Mouse (Mus musculus): ENCODE results near the gene Ptprg. TPM values are rescaled to one million over a fixed set of nuclear protein-coding genes. Genes with fewer than 3 reads are reported as not detected.

Gene Ptprg
- total RNA-seq, 2 experiments from 2014 or later, result 134 to 135 TPM

DNA sequence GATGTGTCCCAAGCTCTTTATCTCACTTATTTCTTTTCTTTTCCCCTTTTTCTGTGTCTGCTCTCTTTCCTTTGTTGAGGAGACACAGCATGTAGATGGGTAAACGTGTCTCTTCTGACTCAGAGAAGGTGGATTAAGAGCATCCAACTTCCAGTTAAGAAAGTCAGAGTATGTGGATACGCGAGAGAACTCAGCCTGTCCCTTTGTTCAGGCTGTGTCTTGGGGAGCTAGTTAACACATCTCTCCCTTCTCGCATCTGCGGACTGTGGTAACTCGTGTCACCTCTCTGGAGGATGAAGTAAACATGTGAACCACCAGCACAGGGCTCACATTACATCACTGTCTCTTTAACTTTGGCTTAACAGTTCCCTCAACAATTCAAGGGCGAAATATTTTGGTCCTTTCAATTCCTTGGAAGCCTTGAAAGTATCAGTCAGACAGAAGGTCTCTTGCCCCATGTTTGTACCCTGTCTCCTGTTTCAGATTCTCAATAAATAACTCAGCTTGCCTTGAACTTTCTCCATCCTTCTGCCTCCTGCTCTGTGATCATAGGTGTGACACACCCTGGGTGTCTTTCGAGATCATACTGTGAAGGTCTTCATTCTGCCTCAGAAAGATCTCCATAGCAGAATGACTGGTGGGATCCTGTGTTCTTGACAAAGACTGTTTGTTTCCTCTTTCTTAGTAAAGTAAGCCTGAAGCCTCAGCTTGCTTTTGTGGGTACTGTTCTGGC is 51.0 kb downstream of the Ptprg start:
- DNase-seq (ENCODE audit: extremely low spot score in 1 of 2, low spot score in 2 of 2), result no peak
- intact Hi-C loops (cut with DNase I), result no loop called here

DNA sequence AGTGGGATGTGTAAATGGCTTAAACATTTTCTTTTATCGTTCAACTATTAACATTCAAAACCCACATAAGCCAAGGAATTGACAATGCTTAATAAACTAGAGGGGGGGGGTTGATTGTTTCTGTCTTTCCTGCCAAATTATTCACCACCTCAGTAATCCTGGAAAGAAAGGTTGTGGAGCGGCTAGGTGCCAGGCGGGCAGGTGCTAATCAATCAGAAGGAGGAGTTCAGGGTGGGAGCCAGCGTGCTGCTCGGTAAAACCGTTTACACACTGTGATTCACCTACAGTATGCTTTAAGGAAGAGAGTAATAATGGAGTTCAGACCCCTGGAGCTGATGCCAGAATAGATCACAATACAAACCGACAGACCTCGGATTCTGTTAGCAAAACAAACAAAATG is 55.0 kb downstream of the Ptprg start:
- no peak for DNase-seq (ENCODE audit: extremely low spot score in 1 of 2, low spot score in 2 of 2)
- intact Hi-C loops (cut with DNase I), result loop anchor here (5.0 kb wide), 1 partner anchor 51 kb away; no protein-coding TSS in a partner anchor

DNA sequence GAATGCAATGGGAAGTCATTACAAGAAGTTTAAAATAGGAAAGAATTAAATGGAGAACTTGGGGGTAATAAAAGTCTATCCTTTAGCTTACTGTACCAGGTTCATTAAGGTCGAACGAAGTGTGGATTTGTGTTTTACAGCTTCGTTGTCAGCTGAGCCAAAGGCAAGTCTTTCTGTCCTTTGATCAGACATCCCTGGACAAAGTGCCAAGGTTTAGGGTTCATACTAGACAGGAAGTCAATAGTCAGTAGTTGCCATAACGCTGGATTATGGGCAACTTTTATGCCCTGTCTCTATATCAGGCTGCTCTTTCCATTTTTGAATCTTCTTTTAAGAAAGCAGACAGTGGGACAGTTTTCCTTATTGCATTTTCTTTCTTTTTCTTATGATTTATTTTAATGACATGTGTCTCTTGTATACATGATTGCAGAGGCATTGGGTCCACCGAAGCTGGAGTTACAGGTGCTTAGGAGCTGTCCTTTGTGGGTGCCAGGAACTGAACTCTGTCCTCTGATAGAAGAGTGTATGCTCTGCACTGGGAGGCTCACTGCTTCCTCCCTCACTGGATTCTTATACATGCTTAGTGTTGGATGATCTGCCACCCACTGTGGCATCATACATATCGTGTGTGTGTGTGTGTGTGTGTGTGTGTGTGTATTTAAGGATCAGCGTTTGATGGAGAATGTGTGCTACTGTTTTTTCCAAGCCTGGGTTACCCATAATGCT is 56.7 kb downstream of the Ptprg start:
- intact Hi-C loops (cut with DNase I), result loop anchor here (5.0 kb wide), 1 partner anchor 53 kb away; no protein-coding TSS in a partner anchor
- DNase-seq (ENCODE audit: extremely low spot score in 1 of 2, low spot score in 2 of 2), result no peak

DNA sequence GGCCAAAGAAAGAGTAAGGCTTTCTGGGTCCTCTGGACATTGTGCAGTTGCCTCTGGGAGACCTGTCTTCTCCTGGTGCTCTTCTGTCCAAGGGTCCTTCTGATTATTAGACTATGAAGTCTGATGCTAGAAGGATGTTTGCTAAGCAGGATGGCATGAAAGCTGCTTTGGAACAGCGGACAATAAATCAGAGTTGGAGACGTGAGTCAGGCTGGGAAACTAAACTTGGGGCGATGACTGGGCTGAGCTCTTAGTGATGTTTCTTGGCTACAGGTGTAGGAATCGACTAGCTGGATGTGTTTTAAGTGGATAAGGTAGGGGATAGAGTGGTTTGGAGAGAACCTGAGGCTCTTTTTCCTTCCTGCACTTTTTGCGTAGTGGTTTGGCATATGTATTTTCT is 59.1 kb downstream of the Ptprg start:
- intact Hi-C loops (cut with DNase I), result no loop called here
- no peak for DNase-seq (ENCODE audit: extremely low spot score in 1 of 2, low spot score in 2 of 2)

DNA sequence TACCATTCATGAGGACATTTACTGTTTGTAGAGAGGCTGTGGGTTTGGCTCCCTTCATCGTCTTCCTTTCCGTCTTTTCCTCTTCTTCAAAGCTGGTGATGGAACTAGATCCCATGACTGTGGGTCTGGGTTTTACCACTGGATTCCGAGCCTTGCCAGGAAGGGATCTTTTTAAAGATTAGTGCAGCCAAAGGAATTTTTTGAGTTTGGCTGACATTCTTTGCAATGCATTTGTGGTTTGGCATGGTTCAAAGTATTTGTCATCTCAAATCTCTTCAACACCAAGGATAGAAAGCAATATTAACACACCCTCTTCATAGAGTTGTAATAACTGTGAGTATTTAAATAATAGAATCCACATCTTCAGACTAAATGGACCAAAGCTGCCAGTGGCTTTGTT is 59.8 kb downstream of the Ptprg start:
- intact Hi-C loops (cut with DNase I), result no loop called here
- DNase-seq (ENCODE audit: extremely low spot score in 1 of 2, low spot score in 2 of 2), result no peak

DNA sequence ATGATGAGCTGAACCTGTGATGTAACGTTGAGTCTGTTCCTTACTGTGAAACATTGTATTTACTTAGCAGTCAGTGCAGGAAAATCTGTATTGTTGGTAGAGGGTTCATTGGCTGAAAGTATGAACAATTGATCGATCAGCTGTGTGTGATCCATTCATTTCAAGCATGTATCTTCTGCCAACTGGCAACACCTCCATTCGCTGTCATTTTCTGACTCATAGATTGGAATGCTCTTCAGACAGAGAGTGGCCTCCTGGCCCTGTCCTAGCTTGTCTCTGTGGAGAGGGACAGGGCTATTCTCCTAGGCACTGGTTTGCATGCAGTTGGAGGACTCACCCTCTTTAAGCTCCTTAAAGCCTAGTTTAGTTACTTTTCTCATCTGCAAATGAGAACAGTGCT is 62.4 kb downstream of the Ptprg start:
- DNase-seq (ENCODE audit: extremely low spot score in 1 of 2, low spot score in 2 of 2), result no peak
- intact Hi-C loops (cut with DNase I), result no loop called here

DNA sequence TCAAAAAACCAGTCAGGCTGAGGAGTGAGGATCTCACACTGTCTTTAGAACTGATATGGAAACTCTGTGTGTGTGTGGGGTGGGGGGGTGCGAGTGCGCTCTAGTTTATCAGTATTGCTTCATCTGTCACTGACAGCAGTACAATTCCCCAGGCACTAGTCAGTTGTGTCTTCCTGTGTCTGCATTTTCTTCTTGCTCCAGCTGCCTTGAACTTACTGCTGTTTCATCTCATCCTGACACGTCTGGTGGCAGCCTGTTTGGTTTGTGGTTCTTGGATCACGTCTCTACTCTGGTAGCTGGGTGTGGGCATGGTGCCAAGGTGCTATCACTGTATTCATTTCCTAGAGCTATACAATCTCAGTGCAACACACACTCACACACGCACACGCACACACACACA is 64.0 kb downstream of the Ptprg start:
- peak in 1 of 2 experiments; percentile 56 for DNase-seq (ENCODE audit: extremely low spot score in 1 of 2, low spot score in 2 of 2)
- intact Hi-C loops (cut with DNase I), result no loop called here

DNA sequence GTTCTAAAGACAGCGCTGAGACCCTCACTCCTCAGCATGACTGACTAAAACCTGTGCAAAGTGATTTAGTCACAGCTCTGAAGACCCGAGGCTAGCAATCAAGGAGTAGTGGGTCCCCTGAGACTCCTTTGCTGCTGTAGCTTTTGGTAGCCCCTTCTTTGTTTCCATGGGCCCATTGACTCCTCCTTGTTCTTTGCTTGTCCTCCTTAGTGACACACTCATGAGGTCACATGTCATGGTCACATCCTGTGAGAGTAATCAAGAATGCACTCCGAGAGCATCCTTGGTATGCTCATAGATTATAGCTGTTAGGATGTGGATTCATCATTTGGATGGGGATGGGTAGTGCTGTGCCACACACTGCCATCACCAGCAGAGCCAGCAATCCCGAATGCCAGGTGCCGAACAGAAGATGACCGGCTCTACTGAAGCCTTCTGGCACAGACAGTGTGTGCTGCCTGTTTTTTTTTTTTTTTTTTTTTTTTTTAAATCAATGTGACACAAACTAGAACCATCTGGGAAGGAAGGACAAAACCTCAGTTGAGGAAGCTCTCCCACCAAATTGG is 64.9 kb downstream of the Ptprg start:
- intact Hi-C loops (cut with DNase I), result no loop called here
- DNase-seq (ENCODE audit: extremely low spot score in 1 of 2, low spot score in 2 of 2), result no peak

DNA sequence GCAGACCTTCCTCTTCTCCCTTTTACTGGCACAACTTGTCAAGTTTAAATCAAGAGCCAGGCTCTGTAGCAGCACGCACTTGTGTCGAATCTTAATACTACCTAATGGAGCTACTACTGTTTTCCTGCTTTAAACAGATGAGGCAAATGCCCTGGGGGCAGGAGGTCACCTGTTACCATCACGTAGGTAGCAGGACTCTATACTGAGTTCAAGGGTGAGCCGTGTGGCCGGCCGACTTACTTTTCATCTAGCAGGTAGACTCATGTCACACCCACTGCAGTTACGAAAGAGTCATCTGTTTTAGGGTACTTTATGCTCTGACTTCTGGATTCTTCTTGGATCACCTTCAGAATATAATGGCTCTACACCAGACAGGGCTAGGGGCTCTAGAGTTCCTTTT is 66.3 kb downstream of the Ptprg start:
- intact Hi-C loops (cut with DNase I), result no loop called here

DNA sequence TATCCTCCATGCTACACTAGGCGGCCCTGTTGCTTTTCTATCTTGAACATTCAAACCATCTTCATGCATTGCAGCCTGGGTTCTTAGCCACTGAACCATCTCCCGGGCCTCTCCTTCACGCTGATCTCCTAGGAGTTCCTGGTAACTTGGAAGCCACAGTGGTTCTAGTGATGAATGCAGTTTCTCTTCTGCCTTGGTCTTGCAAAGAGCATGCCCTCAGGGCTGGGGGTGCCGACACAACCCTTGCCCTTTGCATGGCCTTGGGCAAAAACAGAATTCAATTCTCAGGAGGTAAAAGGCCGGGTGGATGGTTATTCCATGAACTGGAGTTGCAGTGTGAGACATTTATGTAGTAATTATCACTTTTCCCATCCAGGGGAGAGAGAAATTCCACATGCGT is 67.0 kb downstream of the Ptprg start:
- DNase-seq (ENCODE audit: extremely low spot score in 1 of 2, low spot score in 2 of 2), result no peak
- intact Hi-C loops (cut with DNase I), result no loop called here

More for the DNA sequence above, 66.3 kb downstream of the Ptprg start:
- no peak for DNase-seq (ENCODE audit: extremely low spot score in 1 of 2, low spot score in 2 of 2)

DNA sequence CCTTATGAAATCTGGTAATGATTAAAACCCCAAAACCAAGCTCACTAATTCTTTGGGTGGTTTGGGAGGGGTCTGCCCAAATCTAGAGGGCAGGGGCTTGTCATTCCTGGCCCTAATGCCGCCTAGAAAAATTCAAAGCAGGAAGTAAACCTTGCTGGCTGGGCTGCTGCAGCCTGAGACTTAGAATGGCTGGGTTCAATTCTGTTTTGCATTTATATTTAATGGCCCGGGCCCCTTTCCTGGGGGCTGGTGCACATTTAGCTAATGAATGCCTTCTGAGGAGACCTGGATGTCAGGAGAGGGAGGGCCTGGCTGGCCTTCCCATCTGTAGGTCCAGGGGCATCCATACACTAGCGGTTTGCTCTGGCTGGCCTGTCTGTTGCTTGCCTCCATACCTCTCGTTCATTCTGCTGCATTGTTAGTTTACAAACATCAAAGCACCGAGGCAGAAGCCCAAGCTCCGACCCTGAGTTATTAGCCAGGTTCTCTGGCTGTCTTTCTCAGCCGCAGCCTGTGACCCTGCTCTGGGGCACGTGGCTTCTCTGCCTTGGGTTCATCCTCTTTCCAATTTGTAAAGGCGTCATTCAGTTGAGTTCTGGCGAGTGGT is 67.7 kb downstream of the Ptprg start:
- no peak for DNase-seq (ENCODE audit: extremely low spot score in 1 of 2, low spot score in 2 of 2)
- intact Hi-C loops (cut with DNase I), result no loop called here

DNA sequence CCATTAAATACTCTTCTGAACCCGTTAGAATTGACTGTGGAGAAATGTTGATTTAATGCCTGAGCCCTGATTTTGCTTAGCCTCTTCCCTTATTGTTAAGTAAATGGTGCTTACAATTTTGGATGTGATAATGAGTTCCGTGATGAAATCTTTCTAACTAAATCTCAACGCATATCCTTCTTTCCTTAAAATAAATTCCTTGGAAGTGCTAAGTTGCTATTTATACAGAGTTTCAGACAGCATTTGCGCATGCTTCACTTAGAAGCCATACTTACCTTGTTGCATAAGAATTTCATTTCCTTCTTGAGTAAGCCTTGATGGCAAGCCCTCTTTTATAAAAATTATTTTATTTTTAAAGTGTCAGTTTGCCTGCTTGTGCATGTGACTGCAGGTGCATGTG is 70.2 kb downstream of the Ptprg start:
- intact Hi-C loops (cut with DNase I), result no loop called here
- DNase-seq (ENCODE audit: extremely low spot score in 1 of 2, low spot score in 2 of 2), result no peak

DNA sequence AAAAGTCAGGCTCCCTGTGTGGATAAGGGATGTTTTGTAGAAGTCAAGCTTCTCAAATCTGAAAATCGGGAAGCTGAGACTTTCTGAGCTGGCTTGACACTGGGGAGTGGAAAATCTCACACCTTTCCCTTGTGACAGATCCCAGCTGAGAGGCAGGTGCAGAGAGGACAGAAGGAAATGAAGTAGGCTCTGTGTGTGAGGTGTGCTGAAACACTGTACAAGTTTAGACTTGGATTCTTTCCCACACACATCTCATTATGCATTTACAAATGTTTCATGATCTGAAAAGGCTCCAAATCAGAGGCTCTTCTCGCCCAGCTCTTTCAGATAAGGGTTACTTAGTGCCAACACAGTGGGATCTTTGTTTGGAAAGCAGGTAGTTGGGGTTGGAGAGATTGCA is 77.4 kb downstream of the Ptprg start:
- DNase-seq (ENCODE audit: extremely low spot score in 1 of 2, low spot score in 2 of 2), result no peak
- intact Hi-C loops (cut with DNase I), result no loop called here

DNA sequence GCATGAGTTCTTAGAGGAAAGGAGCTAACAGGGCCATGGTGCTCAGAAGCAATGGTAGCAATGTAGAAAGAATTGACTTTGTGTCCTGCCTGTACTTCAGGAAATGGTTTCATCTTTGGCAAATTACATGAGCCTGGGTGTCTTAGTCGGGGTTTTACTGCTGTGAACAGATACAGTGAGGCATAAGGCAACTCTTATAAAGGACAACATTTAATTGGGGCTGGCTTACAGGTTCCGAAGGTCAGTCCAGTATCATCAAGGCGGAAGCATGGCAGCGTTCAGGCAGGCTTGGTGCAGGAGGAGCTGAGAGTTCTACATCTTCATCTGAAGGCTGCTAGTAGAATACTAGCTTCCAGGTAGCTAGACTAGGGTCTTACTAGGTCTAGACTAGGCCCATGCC is 78.2 kb downstream of the Ptprg start:
- DNase-seq (ENCODE audit: extremely low spot score in 1 of 2, low spot score in 2 of 2), result no peak
- intact Hi-C loops (cut with DNase I), result no loop called here

DNA sequence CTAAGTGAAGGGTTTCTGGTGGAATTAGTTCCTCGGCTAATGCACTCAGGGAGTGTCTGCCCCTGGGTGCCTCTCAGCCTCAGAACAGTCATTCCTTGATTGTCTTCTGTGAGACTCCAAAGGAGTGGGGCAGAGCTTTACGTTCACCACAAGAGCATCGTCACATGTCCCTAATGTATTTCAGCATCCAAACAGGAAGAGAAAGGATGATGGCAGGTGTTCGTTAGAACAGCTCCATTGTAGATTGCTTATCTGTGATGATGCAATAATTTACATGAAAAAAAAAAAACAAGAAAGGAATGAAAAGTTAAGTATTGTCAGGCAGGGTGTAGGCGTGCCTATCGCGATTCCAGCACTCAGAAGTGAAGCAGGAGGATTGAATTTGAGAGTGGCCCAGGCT is 84.3 kb downstream of the Ptprg start:
- no peak for DNase-seq (ENCODE audit: extremely low spot score in 1 of 2, low spot score in 2 of 2)
- intact Hi-C loops (cut with DNase I), result loop anchor here (5.0 kb wide), 1 partner anchor 80 kb away; no protein-coding TSS in a partner anchor

DNA sequence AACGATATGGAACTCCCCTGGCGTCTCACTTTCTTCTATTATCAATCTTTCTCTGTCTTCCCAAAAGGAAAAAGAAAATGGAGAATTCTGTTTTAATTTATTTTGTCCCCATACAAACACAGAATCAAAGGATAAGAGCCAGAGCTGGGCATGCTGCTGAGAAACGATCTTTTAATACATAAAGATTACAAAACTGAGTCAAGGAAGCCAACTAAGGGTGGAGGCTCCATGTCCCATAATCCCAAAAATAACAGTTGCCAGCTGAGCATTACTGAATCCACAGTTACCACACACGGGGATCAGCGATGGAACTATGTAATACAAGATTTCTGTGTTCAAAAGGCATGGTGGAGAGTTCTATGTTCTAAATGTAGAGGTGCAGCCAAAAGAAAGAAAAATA is 86.0 kb downstream of the Ptprg start:
- intact Hi-C loops (cut with DNase I), result loop anchor here (5.0 kb wide), 1 partner anchor 82 kb away; no protein-coding TSS in a partner anchor
- DNase-seq (ENCODE audit: extremely low spot score in 1 of 2, low spot score in 2 of 2), result no peak

DNA sequence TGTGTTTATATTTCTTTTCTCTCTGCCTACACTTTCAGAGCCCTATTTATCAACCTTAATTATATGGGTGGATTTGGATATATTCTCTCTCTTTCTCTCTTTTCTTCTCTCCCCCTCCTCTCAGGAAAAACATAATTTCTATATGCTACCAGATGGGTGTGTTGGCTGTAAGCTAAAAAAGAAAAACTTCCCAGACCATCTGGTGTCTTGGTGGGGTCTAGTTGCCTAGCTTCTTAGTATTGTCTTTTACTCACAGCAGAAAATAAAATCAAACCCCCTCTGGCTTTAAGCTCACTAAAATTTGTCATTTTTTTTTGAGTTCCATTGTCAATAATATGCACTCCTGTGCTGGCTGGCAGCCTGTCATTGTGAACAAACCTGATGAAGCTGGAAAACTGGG is 87.0 kb downstream of the Ptprg start:
- DNase-seq (ENCODE audit: extremely low spot score in 1 of 2, low spot score in 2 of 2), result no peak
- intact Hi-C loops (cut with DNase I), result no loop called here

DNA sequence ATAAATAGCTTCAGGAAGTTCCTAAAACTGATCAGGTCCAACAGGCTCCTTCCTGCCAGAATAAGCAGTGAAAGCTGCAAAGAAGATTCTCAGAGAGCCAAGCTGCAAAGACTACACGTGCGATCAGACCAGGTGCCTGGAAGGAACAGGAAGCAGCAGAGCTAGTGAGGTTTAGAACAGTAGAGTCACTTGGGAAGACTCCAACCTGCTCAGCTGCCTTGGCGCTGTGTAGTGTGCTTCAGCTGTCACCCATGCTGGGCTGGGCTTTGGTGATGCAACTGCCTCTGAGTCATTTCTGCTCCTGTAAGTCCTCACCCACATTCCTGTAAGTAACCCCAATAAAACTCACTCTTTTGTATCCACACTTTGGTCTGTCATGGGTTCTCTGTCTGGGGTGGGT is 87.7 kb downstream of the Ptprg start:
- intact Hi-C loops (cut with DNase I), result no loop called here
- DNase-seq (ENCODE audit: extremely low spot score in 1 of 2, low spot score in 2 of 2), result no peak

DNA sequence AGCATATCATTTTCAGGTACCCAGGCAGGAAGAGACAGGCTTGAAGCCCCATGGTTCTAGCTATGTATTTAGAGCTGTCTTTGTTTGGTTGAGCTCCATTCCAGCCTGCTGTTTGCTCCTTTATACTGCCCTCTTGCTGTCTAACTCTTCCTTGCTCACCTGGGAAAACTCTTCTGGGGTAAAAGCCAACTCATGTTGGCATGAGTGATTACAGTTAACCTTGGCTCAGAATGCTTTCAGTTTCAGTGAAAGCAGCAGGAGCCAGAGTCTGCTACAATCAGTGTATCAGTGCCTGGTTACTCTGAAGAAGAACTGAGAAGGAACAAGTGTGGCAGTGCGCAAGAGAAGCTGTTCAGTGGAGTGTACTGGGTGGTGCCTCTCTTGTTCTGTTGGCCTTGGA is 89.6 kb downstream of the Ptprg start:
- intact Hi-C loops (cut with DNase I), result no loop called here
- no peak for DNase-seq (ENCODE audit: extremely low spot score in 1 of 2, low spot score in 2 of 2)

DNA sequence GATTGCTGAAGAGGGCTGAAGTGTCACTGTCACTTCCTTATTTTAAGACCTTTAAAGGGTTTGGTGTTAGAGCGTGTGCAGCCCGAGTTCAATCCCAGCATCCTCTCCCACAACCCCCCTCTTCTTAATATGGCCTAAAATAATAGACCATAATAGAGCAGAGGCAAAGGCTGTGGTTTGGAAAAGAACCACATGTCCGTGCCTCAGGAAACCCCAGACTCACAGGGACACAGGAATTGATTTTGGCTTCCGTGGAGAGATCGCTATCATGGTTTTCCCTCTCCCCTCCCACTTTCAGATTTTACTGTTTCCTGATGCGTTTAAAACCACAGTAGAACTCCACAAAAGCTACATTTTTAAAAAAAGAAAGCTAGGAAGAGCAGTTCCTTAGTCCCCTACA is 104.0 kb downstream of the Ptprg start:
- intact Hi-C loops (cut with DNase I), result no loop called here
- DNase-seq (ENCODE audit: extremely low spot score in 1 of 2, low spot score in 2 of 2), result no peak

Measured in left cerebral cortex, postnatal 10 days (tissue).